Mouse (Mus musculus): Measurements from ENCODE around the gene Ppp3cb. TPM values are rescaled to one million over a fixed set of nuclear protein-coding genes. Genes with fewer than 3 reads are reported as not detected.

Gene Ppp3cb
- 10 to 100 TPM; 54.9 to 56.5 TPM for total RNA-seq (2023)

DNA sequence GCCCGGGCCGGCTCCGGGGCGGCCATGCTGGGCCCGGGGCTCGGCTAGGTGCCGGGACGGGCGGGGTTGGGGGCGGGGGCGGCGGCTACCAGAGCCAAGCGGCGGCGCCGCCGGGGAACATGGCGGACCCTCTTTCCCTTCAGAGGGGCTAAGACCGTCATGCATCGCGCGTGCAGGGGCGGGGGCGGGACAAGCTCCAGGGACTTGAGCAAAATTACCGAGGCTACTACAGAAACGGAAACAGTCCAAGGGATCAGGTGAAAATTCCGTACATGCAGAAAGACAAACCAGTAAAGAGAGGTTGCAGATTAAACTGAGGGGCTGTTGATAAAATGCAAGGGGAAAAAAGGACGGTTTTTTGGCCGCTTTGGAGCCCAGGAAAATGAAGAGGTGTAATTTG is at the start of gene Ppp3cb:
Gene Ppp3cb, minus strand, starts transcription at position 159 of the 400 bp plus-strand sequence.

DNA sequence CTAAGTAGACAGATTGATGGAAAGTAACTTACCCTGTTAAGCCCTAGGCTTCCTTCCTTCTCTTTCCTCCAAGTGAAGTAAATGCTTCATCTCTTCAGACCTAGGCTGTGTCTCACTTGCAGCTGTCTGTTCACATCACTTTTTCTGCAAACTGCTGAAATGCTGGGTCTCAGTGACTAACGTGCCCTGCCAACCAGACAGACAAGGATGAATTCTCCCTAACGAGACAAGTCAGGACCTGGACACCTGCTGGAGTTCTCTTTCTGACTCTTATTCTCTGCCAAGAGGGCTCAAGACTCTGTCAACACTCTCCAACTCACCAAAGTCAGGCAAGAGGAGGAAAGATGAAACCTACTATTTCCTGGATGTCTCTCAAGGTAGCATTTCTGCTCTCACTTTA is 49.8 kb downstream of the Ppp3cb start, which contains the start of gene Mss51:
Gene Mss51, minus strand, starts transcription at position 299 of the 400 bp plus-strand sequence.

DNA sequence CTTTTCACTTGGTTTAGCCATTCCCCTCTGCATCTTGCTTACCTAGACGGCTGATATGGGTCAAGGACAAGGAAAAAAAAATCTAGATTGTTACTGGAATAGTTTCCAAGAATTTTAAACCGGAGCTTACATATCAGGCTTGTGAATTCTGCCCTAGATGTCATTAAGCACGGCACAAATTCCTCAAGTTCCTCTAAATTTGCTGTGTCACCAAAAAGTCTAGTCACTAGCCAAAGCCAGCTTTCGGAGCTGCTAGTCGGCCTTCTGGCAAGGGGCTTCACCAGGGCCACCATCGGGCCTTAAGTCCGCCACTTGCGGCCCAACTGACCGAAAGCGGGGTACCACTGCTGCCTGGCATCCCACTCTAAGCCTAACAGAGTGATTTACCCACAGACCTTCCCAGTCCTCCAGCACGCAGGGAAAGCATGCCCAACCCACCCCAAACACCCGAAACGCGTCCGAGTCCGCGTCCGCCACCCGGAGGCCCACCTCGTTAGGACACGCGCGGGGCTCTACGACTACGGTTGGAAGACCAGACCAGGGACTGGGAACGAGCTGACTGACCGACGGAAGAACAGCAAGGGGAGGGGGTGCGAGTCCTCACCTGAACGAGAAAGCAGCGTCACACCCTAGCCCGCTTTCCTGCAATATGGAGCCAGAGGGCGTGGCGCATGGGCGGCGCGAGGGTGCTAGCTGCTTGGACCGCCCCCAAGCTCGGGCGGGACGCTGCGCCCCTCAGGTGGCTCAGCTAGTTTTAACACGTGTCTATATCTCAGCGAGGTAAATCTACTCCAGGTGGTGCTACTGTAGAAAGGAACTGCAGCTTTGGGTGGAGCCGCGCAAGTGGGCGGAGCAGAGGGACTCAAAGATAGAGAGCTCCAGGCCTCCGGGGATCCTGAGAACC is 66.8 kb downstream of the Ppp3cb start, which contains the start of gene Anxa7:
Gene Anxa7, minus strand, starts transcription at position 843 of the 904 bp plus-strand sequence.

DNA sequence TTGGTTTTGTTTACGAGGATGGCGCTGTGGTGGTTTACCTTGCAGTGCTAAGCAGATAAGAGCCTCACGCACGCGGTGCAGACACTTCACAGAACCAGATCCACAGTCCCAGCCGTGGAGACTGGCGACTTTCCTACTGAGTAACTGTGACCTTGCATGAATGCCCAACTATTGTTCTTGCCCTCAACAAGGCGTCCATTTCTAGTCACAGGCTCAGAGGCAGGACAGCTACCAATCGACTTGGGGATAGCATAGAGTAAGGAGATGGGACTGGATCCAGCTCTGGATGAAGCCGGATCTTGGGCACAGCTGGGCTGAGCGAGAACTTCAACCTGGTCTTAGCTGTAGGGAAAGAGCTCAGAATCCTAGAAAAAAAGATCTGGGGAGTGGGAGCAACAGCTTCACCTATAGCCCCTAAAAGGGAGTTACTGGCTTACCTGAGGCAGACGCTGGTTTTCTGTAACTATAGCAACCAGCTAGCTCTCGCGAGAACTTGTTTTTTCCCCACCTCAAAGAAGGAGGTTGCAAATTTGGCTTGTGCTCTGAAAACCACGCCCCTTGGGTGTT is 94.5 kb downstream of the Ppp3cb start, which contains the start of gene Cfap70:
Gene Cfap70, minus strand, starts transcription at position 462 of the 567 bp plus-strand sequence.

Other genes starting within 250 kb of the Ppp3cb start
- gene Ecd, start 198.5 kb downstream of the Ppp3cb start, total RNA-seq (2023), result 10 to 100 TPM; 25.6 to 28.5 TPM
- gene Fam149b, start 198.4 kb downstream of the Ppp3cb start, total RNA-seq (2023), result 10 to 100 TPM; 22.3 to 23.6 TPM
- gene Dnajc9, start 157.7 kb downstream of the Ppp3cb start, total RNA-seq (2023), result 1 to 10 TPM; 9.1 to 9.3 TPM
- 10 to 100 TPM; 23.5 to 27.3 TPM for gene Mrps16, start 152.9 kb downstream of the Ppp3cb start, total RNA-seq (2023)
- gene Cfap70, start 94.3 kb downstream of the Ppp3cb start, total RNA-seq (2023), result not detected
- 10 to 100 TPM; 60.9 to 75.6 TPM for gene Anxa7, start 66.4 kb downstream of the Ppp3cb start, total RNA-seq (2023)
- gene Mss51, start 49.7 kb downstream of the Ppp3cb start, total RNA-seq (2023), result 1 to 10 TPM; 1.2 to 1.3 TPM
- 1 to 10 TPM; 2.8 to 3.1 TPM for gene Usp54, start 94.5 kb upstream of the Ppp3cb start, total RNA-seq (2023)
- not detected for gene Myoz1, start 110.0 kb upstream of the Ppp3cb start, total RNA-seq (2023)
- gene Synpo2l, start 121.8 kb upstream of the Ppp3cb start, total RNA-seq (2023), result not detected
- 100 to 1,000 TPM; 192 to 197 TPM for gene Sec24c, start 127.7 kb upstream of the Ppp3cb start, total RNA-seq (2023)
- 1 to 10 TPM; 9.9 TPM for gene Fut11, start 148.4 kb upstream of the Ppp3cb start, total RNA-seq (2023)
- 10 to 100 TPM; 30.4 to 31.4 TPM for gene Chchd1, start 156.4 kb upstream of the Ppp3cb start, total RNA-seq (2023)
- 100 to 1,000 TPM; 138 to 141 TPM for gene Zswim8, start 161.0 kb upstream of the Ppp3cb start, total RNA-seq (2023)
- 10 to 100 TPM; 53.9 to 61.4 TPM for gene Ndst2, start 188.0 kb upstream of the Ppp3cb start, total RNA-seq (2023)
- gene Camk2g, start 247.5 kb upstream of the Ppp3cb start, total RNA-seq (2023), result 10 to 100 TPM; 23.7 to 24.2 TPM